Mouse (Mus musculus) forebrain, postnatal 0 days (tissue): ENCODE measurements around the gene Zfp646. TPM values are rescaled to one million over a fixed set of nuclear protein-coding genes. Genes with fewer than 3 reads are reported as not detected.
"Not testable (repeated sequence)": the region's sequence is repeated elsewhere in the genome, so short reads cannot be mapped to it uniquely, and the experiment has no call there.

Experiments used
- ATAC-seq: fragments of 200-750 bp; cut with Nextera tagmentation; 2 replicates; pipeline ENCODE4 v1.8.0; 2017; ENCODE audit warnings: mild to moderate bottlenecking, moderate library complexity
- DNase-seq: peaks from one replicate; pipeline ENCODE4 v3.0.0-alpha.2; 2015
- H3K27ac ChIP-seq: fragments of 300-500 bp; sonication (generic); 2 replicates; pipeline ENCODE4 v1.5.1; 2014; ENCODE audit warnings: low read depth, mild to moderate bottlenecking, antibody characterized with exemption, low read length, moderate library complexity, mixed read lengths
- H3K27me3 ChIP-seq: fragments of 300-500 bp; sonication (generic); 2 replicates; pipeline ENCODE4 v1.6.1; 2014; ENCODE audit warnings: mild to moderate bottlenecking, low read length, mixed read lengths; ENCODE audit not compliant: insufficient read depth
- H3K36me3 ChIP-seq: fragments of 300-500 bp; sonication (generic); 2 replicates; pipeline ENCODE4 v1.6.1; 2014; ENCODE audit warnings: mild to moderate bottlenecking, moderate library complexity; ENCODE audit not compliant: insufficient read depth
- H3K4me1 ChIP-seq: fragments of 300-500 bp; sonication (generic); 2 replicates; pipeline ENCODE4 v1.6.1; 2014; ENCODE audit warnings: antibody characterized with exemption; ENCODE audit not compliant: insufficient read depth
- H3K4me2 ChIP-seq: fragments of 300-500 bp; sonication (generic); 2 replicates; pipeline ENCODE4 v1.6.1; 2014; ENCODE audit warnings: low read depth, mild to moderate bottlenecking, moderate library complexity
- H3K4me3 ChIP-seq: fragments of 300-500 bp; sonication (generic); 2 replicates; pipeline ENCODE4 v1.5.1; 2014; ENCODE audit warnings: low read depth, low read length, mixed read lengths
- H3K9ac ChIP-seq: fragments of 300-500 bp; sonication (generic); 2 replicates; pipeline ENCODE4 v1.6.1; 2014; ENCODE audit warnings: mild to moderate bottlenecking
- H3K9me3 ChIP-seq: fragments of 300-500 bp; sonication (generic); 2 replicates; pipeline ENCODE4 v1.6.1; 2016; ENCODE audit warnings: low read length
- CTCF ChIP-seq: sonication (generic); IDR thresholded peaks from 2 replicates; pipeline ENCODE4 v1.5.1; 2016; ENCODE audit warnings: antibody characterized with exemption, control low read depth, low read depth
- WGBS: fragments of 180-500 bp; shearing (Covaris S2); extraction: QIAGEN DNeasy Blood & Tissue Kit; methylation state at CpG from one replicate; pipeline ENCODE4 v1.1.7; 2014; 5-methylcytosine and 5-hydroxymethylcytosine counted together
- polyA plus RNA-seq: library from polyadenylated mRNA; unstranded; fragments of >200 nt; fragmentation: Nextera tagmentation; extraction: Ambion mirVana; gene quantifications from 2 replicates; pipeline ENCODE4 v1.2.1, GENCODE M21; 2015
- total RNA-seq: library from RNA; depleted of rRNA; stranded (reverse); fragments of >200 nt; gene quantifications from 2 replicates; pipeline ENCODE4 v1.2.3, GENCODE M21; 2014; rRNA removed

Zfp646 gene
- total RNA-seq (31.2 and 37.7 TPM in 2 replicates), polyA plus RNA-seq (3.8 and 4.2 TPM in 2 replicates)

DNA sequence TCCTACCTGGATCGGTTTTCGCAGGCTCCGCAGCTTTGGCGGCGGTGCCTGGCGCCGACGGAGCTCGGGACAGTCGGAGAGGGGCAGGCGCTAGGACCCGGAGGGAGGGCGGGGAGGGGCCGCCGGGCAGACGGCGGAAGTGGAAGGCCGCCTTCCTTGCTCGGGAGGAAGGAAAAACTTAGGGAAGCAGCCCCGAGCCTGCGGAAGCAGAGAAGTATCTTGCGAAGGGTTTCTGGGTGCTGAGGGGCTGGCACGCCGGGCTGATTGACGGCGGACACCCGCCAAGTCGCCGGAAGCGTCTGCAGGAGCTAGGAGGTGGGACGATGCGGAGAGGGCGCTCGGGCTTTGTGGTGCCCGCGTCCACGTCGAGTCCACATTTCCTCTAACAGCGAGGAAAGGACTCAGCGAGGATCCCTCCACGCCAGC is at the start of gene Zfp646:
Gene Zfp646 (plus strand): TSS at position 181 of the 426 bp plus-strand sequence.
- H3K27me3 ChIP-seq = no peaks in the 10 kb centered on the region
- 4% methylated on average over 40 of the region's 41 CpGs for WGBS
- no peak for TF ChIP-seq CTCF
- no peaks in the 10 kb centered on the region for H3K9me3 ChIP-seq
- H3K4me2 ChIP-seq = peak within 1 kb of the TSS; percentile 66
- peaks cover 28% of the 10 kb centered on the region for H3K36me3 ChIP-seq
- peak within 1 kb of the TSS; percentile 97 for H3K9ac ChIP-seq
- H3K27ac ChIP-seq = peak within 1 kb of the TSS; percentile 99
- DNase-seq = peak; percentile 93
- peak; percentile 89 for ATAC-seq
- peak within 1 kb of the TSS; percentile 98 for H3K4me3 ChIP-seq
- peaks cover 12% of the 10 kb centered on the region for H3K4me1 ChIP-seq

DNA sequence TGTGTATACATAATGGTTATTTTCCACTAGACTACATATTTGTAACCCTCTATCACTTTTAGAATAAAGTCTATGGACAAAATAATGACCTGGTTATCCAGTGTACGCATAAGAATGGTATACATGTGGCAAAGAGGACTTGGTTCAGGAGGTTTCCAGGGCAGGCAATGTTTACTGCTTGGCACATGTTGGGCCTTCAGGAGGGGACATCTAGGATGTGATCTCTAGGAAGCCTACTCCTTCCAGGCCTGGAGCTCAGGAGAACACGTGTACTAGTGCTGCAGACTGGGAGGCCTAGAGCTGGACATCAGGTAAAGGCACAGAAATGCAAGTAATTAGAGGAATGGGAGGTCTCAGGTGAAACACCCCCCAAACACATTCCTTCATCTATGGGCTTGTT is 40.5 kb upstream of the Zfp646 start:
- H3K27me3 ChIP-seq = no peaks in the 10 kb centered on the region
- ATAC-seq = no peak
- no peaks in the 10 kb centered on the region for H3K9me3 ChIP-seq
- no peak for TF ChIP-seq CTCF
- no peak overlapping the region for H3K4me3 ChIP-seq
- H3K27ac ChIP-seq = no peak overlapping the region
- no peak overlapping the region for H3K4me2 ChIP-seq
- no peaks in the 10 kb centered on the region for H3K4me1 ChIP-seq
- H3K9ac ChIP-seq = no peak overlapping the region
- 82% methylated on average over 2 of the region's 2 CpGs for WGBS
- DNase-seq = no peak
- no peaks in the 10 kb centered on the region for H3K36me3 ChIP-seq

DNA sequence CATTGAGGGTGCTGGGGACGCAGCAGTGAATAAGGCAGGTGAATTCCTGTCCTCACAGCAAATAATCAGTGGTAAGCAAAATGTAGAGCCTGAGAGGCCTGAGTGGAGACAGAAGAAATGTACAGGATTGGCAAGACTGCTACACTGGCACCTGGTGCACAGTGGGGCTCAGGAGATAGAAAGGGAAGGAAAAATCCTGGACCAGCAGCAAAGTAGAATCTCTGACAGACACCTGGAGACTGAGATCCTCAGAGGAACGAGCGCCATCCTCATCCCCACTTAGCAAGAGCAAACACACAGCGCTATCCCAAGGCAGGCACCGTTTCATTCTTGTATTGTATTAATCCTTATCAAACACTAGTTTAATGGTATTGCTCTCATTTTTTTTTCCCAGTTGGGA is 38.5 kb upstream of the Zfp646 start:
- Histone ChIP-seq H3K4me1 (no peaks in the 10 kb centered on the region; the same call in 1 of the 2 replicates), H3K9ac (no peak overlapping the region), H3K27me3 (no peaks in the 10 kb centered on the region), H3K27ac (no peak overlapping the region), H3K4me2 (no peak overlapping the region), H3K9me3 (no peaks in the 10 kb centered on the region), H3K36me3 (no peaks in the 10 kb centered on the region), H3K4me3 (no peak overlapping the region)
- DNase-seq = no peak
- no peak for TF ChIP-seq CTCF
- ATAC-seq = no peak
- WGBS = 88% methylated on average over 5 of the region's 5 CpGs

DNA sequence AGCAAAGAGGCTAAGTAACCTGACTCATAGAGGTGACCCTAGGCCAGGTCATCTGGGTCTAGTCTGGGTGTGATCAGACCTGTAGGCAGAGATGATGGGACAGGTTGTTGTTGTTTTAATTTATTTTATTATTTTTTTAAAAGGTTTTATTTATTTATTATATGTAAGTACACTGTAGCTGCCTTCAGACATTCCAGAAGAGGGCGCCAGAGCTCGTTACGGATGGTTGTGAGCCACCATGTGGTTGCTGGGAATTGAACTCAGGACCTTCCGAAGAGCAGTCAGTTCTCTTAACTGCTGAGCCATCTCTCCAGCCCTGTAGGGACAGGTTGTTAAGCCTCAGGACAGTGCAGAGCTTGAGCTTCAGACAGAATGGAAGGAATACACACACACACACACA is 38.1 kb upstream of the Zfp646 start:
- not testable (repeated sequence) for H3K4me1 ChIP-seq, ATAC-seq
- 81% methylated on average over 4 of the region's 4 CpGs for WGBS

DNA sequence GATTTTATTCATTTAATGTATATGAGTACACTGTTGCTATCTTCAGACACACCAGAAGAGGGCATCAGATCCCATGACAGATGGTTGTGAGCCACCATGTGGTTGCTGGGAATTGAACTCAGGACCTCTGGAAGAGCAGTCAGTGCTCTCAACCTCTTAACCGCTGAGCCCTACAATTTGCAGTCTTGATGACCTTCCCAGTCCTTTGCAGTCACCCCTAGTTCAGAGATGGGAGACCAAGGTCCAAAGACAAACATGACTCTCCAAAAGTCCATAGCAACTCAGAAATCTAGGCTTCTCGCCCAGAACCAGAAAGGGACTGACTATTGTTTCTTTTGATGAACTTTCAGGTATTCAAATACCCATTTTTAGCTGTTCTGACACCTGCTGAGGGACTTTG is 36.0 kb upstream of the Zfp646 start:
- not testable (repeated sequence) for H3K4me2 ChIP-seq, DNase-seq, H3K27me3 ChIP-seq, H3K9me3 ChIP-seq, H3K36me3 ChIP-seq, H3K27ac ChIP-seq, ATAC-seq, H3K4me3 ChIP-seq, H3K4me1 ChIP-seq, H3K9ac ChIP-seq
- WGBS = 77% methylated on average over 2 of the region's 2 CpGs

More for the DNA sequence above, 38.1 kb upstream of the Zfp646 start:
- not testable (repeated sequence) for H3K9ac ChIP-seq, DNase-seq, H3K4me3 ChIP-seq, H3K4me2 ChIP-seq, H3K36me3 ChIP-seq, H3K27ac ChIP-seq, H3K27me3 ChIP-seq, H3K9me3 ChIP-seq

DNA sequence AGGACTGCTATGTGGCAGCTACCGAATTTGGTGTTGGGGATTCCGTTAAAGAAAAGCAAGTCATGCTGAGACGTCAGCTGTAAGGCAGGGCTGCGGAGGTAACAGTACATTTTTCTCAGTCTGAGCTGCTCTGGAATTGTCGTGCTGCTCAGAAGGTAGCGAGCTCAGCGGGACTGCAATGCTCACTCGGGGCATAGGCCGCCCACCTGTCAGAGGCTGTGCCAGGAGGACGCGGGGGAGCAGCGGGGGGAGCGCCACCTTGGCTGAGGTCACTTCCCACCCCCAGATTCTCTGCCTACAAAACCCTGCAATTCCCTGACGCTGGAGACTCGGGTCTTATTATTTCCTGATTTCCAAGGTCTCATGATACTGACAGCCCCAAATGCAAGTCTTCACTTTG is 35.1 kb upstream of the Zfp646 start:
- H3K9ac ChIP-seq = peak overlapping the region; percentile 67
- ATAC-seq (peak; percentile 12), DNase-seq (no peak)
- peaks cover under 1% of the 10 kb centered on the region; the same call in 1 of the 2 replicates for H3K36me3 ChIP-seq
- no peaks in the 10 kb centered on the region for H3K27me3 ChIP-seq
- H3K4me1 ChIP-seq = peaks cover 3% of the 10 kb centered on the region; the same call in 1 of the 2 replicates
- no peaks in the 10 kb centered on the region for H3K9me3 ChIP-seq
- no peak for TF ChIP-seq CTCF
- 1% methylated on average over 15 of the region's 15 CpGs for WGBS
- H3K27ac ChIP-seq = peak overlapping the region; percentile 95
- H3K4me3 ChIP-seq = peak overlapping the region; percentile 82
- H3K4me2 ChIP-seq = peak overlapping the region; percentile 97

DNA sequence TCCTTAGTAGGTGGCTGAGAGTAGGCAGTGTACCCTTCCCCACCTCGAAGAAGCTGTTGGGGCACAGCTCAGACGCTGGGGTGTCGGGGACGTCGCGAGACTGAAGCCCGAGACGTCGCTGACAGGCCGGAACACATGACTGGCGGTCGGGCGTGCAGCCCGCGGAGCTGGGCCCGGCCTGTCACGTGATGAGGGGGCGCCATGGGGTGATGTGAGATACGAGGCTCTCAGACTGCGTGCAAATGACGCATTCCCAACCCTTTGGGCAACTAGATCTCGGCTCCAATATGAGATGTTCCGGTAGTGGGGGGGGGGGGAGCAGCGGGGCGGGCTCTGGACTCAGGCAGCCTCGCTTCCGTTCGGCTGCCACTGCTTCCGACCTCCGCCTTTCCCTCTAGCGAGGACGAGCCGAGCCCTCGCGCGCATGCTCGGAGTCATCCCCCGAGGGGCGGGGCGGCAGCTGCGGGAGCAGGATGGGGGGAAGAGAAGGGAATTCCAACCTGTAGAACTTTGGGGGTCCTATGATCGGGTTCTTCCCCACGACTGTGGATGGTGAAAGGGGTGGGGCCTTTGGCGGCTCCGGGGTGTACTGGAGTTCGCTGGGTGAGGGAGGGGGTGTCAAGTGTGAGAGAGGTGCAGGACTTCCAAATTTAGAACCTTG is 34.6 kb upstream of the Zfp646 start:
- Histone ChIP-seq H3K9ac (peak overlapping the region; percentile 67), H3K27me3 (no peaks in the 10 kb centered on the region), H3K36me3 (peaks cover 7% of the 10 kb centered on the region; the same call in 1 of the 2 replicates), H3K4me2 (peak overlapping the region; percentile 97), H3K27ac (peak overlapping the region; percentile 95), H3K9me3 (no peaks in the 10 kb centered on the region), H3K4me3 (peak overlapping the region; percentile 82), H3K4me1 (peaks cover 3% of the 10 kb centered on the region; the same call in 1 of the 2 replicates)
- DNase-seq = peak; percentile 98
- under 1% methylated on average over 46 of the region's 46 CpGs for WGBS
- peak; percentile 20; the same call in 1 of the 2 replicates for TF ChIP-seq CTCF
- peak; percentile 97 for ATAC-seq
